Mouse (Mus musculus) splenic B cell, adult 2 months (primary cell): ENCODE data around the gene Cul9.
A peak's percentile ranks its signal among the peaks of the same experiment; 100 is the strongest.

Experiments
- DNase-seq: peaks from one replicate; pipeline ENCODE4 v3.0.0-alpha.2; 2011; ENCODE audit warnings: low read depth, low spot score
- H3K27me3 ChIP-seq: 2 replicates; pipeline ENCODE4 v1.6.1; 2012; ENCODE audit warnings: mild to moderate bottlenecking, low read length, moderate library complexity, mixed read lengths; ENCODE audit not compliant: control insufficient read depth, poor library complexity, insufficient read depth, severe bottlenecking
- H3K36me3 ChIP-seq: 2 replicates; pipeline ENCODE4 v1.6.1; 2012; ENCODE audit warnings: mild to moderate bottlenecking, low read length, moderate library complexity, mixed read lengths; ENCODE audit not compliant: control insufficient read depth, poor library complexity, insufficient read depth, severe bottlenecking

The Cul9 gene

DNA sequence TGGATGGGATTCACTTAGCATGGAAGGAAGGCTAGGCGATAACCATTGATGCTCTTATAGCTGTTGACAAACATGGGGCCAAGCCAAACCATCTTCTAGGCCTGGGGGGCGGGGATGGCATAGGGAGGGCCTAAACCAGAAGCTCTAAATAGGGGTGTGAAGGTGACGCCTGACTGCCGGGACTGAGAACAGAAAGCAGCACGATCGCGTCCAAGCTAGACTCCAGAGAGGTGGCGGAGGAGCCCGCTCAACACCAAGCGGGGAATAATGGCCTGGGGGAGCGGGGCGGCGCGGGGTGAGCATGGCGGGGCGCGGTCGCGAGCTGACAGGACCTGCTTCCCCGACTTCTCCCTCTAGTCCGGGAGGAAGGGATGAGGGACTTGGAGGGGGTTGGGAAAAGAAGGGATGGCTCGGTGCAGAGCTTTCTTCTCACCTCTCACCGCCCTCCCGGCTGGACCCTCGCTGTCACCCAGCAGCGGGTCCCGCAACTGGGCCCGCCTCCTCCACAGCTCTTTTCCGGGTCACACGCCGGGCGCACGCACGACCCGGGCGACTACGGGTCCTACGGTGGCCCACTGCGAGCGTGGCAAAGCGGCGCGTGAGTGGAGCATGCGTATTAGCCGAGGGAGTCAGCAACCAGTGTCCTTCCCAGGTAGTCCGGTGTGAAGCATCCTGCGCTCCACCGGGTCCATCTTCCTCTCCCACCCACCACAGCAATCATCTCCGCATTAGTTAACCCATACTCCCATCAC is at the start of gene Cul9:
Cul9 (minus strand) TSS at position 576 of the 752 bp plus-strand sequence.
- peak; percentile 56 for DNase-seq
- H3K27me3 ChIP-seq, result no peaks in the 10 kb centered on the region
- no peaks in the 10 kb centered on the region; the same call in 1 of the 2 replicates for H3K36me3 ChIP-seq

DNA sequence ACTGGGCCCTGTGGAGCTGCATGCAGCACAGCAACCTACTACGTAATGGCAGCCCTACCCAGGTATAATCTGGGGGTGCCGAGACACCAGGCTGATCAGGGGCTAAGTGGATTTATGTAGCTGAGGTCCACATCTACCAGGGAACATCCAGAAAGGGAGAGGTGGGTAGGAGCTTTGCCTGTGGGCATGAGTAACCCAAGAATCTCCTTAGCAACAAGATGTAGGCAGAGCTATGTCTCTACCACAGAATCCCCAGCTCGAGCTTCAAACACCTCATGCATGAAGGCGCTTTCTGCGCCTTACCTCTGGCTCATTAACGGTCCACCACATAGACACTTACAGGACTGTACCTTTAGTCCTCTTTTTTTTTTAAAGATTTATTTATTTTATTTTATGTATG is 49.1 kb upstream of the Cul9 start:
- no peak for DNase-seq
- Histone ChIP-seq H3K36me3 (no peaks in the 10 kb centered on the region), H3K27me3 (no peaks in the 10 kb centered on the region)

DNA sequence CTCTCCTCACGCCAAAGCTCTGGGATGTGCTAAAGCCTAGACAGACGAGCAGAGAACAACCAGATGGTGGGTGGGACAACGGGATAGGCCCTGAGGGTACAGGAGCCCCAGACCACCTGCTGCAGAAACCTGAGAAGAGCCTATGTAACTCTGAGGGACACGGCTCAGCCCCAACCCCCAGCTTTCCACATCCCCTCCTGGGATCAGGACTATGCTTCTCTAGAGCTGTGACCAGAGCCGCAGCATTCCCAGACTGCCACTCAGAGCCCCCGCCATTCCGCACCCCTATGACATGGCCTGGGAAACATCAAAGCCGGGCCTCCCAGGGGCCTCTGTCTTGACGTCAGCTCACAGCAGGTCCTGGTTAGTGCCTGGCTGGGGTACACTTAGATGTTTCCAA is 48.4 kb upstream of the Cul9 start:
- Histone ChIP-seq H3K27me3 (no peaks in the 10 kb centered on the region), H3K36me3 (no peaks in the 10 kb centered on the region)
- DNase-seq, result no peak

DNA sequence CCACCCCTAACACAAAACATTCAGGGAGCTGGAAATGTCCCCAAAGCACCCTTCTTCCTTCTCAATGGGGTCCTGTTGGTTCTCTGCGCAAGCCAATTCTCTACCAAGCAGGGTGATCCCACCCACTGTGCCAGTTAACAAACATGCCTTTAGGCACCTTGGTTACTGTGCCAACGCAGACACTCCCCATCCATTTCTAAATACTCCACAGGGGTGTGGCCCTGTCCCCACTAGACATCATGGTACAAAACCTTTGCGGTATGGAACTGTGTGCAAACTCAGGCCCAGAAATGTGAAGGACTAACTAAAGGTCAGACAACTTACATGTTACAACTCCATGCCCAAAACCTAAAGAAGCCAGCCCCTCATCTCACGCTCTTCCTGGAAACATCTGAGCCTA is 46.9 kb upstream of the Cul9 start:
- no peaks in the 10 kb centered on the region for H3K36me3 ChIP-seq
- H3K27me3 ChIP-seq, result no peaks in the 10 kb centered on the region
- no peak for DNase-seq

DNA sequence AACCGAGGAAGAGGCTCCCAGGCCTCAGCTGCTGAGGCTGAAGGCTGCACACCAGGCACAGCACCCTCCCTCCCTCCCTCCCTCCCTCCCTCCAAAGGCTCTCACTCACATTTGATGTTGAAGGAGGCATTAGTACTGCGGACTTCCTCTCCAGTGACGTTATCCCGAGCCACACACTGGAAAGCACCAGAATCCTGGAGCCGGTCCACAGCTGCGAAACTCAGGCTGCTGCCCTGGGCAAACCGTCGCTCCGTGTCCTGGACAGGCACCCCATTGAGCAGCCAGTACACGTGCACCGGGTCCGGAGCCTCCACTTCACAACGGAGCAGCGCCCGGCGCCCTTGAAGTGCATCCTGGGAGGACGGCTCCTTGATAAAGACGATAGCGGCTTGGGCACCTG is 45.2 kb upstream of the Cul9 start:
- Histone ChIP-seq H3K27me3 (no peaks in the 10 kb centered on the region), H3K36me3 (no peaks in the 10 kb centered on the region)
- DNase-seq, result no peak

DNA sequence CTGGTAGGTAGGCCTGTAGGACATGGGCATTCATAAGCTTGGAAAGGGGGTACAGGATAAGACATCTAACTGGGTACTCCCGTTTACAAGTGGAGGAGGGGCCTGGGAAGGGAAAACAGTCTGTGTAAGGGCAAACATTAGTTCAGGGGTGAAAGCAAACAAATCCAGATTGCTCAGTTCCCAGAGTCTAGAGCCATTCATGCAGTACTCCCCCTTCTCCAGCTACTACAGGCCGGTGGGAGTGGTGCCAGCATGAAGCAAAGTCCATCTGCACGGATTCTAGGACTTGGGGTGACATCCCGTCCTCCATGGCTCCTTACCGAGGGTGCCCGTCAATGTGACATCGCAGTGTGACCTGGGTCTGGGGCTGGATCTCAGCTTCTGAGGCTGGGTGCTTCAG is 44.3 kb upstream of the Cul9 start:
- Histone ChIP-seq H3K27me3 (no peaks in the 10 kb centered on the region), H3K36me3 (no peaks in the 10 kb centered on the region)
- no peak for DNase-seq

DNA sequence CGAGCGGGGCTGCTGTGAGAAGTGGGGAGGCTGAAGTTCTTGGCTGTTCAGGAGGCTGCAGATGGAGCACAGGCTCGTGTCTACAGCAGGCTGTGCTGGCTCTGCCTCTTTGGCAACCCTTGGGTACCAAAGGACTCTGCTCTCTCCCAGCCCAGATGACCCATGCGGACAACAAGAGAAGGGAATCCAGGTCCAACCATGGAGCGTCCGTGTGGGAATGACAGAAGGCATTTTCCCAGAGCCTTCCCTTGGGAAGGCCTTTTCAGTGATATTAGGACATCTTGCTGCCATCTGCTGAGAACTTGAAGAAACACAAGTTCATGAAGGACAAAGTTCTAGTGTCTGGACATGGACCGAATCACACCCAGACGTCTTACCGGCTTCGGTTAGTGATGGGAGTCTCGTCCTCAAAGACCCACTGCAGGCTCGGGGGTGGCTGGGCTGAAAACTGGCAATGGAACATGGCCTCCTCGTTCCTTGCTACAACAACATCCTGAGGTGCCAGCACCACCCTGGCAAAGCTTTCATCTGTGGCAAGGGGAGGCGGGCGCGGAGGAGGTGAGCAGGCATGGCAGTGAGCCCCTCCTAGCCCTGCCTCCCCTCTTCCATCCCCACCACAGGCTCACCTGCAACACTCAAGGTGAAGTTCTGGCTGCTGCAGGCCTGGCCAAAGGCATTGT is 43.6 kb upstream of the Cul9 start:
- DNase-seq, result no peak
- no peaks in the 10 kb centered on the region for H3K27me3 ChIP-seq
- H3K36me3 ChIP-seq, result no peaks in the 10 kb centered on the region

DNA sequence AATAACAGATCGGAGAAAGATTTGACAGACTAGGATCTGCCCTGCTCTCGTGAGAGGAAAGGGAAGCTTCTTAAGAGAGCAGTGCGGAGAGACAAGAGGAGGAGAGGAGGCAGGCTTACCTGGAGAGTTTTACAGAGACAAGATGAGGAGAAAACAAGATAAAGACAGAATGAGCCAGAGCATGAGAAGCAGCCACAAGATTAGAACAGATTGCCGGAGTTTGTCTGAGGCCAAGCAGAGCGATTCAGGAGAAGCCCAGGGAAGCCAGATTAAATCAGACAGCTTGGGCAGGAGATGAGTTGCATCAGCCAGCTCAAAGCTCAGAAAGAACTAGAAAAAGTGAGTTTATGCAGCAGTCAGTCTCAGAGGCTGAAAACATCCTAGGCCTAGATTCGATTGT is 42.7 kb upstream of the Cul9 start:
- DNase-seq, result no peak
- Histone ChIP-seq H3K27me3 (no peaks in the 10 kb centered on the region), H3K36me3 (no peaks in the 10 kb centered on the region)

DNA sequence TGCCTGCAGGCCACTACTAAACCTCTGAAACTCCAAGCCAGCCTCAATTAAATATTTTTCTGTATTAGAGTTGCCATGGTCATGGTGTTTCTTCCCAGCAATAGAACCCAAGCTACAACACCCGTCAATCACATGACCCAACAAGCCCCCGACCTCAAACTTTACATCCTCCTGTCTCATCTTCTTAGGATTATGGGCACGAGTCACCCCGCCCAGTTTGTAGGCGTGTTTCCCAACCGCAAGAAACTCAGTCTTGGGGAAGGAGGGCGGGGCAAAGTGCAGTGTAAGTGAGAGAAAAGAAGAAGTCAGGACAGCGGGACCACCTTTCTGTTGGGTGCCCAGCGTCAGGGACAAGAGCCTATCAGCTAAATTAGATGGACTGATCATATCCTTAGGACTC is 42.0 kb upstream of the Cul9 start:
- DNase-seq, result peak; percentile 6
- H3K27me3 ChIP-seq, result no peaks in the 10 kb centered on the region
- H3K36me3 ChIP-seq, result no peaks in the 10 kb centered on the region

DNA sequence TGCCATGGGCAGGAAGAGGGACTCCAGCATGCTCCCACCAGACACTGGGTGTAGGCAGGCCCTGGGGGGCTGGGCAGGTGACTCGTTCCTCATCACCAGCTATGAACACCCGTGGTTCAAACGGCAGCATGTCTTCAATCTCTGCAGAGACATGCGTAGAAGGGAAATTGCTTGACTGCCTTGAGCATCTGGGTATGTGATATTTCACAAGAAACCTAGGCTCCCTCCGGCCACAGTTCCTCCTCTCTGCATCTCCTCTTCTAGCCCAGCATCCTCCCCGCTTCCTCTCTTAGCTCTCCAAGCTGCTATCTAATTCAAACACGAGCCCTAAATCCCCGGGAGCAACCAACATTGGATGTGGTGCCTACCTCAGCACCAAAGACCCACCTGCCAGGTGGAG is 40.1 kb upstream of the Cul9 start:
- Histone ChIP-seq H3K27me3 (no peaks in the 10 kb centered on the region), H3K36me3 (no peaks in the 10 kb centered on the region)
- no peak for DNase-seq

DNA sequence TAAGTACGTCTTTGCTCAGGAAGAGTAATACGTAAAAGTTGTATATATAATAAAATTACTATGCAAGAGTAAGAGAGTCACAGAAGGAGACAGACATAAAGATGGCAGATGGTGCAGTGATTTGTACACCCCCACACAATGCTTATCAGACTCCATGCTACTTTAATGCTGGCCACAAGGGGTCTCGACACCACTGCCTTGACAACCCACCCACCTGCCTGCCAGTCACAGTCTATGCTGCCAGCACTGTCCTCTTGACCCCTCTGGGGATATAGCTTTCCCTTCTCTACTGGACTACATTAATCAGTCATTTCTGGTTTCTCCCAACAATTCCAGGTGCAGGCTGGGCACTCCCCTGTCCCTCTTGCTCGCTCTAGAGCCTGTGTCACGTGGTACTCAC is 32.5 kb upstream of the Cul9 start:
- no peak for DNase-seq
- no peaks in the 10 kb centered on the region for H3K27me3 ChIP-seq
- H3K36me3 ChIP-seq, result no peaks in the 10 kb centered on the region

DNA sequence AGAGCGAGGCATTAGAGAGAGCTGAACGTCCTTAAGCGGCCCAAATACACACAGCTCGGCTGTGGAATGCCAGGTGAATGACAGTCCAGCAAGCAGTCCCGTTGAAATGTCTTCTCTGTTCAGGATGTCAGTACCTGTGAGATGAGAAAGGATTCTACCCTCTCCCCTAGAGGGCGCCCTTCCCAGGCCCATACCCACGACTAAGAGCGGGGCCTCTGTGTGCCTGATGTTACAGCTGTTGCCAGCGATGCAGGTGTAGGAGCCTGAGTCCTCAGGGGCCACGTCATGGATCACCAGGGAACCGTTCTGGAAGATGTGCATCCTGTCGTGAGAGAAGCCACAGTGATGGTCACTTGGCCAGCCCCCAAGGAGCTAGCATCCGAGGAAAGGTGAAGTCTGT is 29.9 kb upstream of the Cul9 start:
- DNase-seq, result peak; percentile 42

DNA sequence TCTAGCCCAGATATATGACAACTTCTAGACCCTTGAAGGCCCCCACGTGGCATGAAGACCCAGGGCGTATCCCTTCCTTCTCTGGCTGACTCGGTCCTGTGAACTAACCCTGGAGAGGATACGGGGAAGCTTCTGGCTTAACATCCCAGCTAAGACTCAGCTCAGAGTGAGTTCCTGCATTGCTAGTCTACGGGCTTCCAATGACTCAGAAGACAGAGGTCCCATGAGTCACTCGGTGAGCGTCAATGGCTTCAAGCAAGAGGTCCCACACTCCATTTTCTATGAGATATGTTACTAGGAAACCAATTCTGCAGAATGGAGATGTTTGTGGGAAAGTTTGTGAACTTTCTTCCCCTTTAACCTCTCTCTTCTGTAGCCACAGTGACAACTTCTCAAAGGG is 28.3 kb upstream of the Cul9 start:
- DNase-seq, result no peak
- Histone ChIP-seq H3K36me3 (no peaks in the 10 kb centered on the region), H3K27me3 (no peaks in the 10 kb centered on the region)

More for the DNA sequence above, 29.9 kb upstream of the Cul9 start:
- Histone ChIP-seq H3K36me3 (no peaks in the 10 kb centered on the region), H3K27me3 (no peaks in the 10 kb centered on the region)

DNA sequence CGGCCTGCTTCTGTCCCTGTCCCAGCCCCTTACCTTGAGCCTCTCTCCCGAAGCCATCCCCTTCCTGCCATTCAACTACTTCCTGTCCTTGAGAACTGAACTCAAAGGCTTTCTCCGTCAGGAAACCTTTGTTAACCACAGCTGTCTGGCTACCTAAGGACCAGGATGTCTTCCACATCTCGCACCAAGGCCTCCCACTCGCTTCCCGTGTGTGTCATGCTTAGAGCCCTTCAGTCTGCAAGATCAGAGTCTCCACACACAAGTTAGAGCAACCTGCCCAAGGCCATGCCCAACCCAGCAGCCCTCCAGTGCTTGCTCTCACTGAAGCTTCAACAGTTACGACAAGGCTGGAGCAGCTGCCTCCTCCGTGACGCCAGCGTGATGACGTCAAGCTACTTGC is 24.8 kb upstream of the Cul9 start:
- DNase-seq, result no peak
- no peaks in the 10 kb centered on the region for H3K27me3 ChIP-seq
- no peaks in the 10 kb centered on the region for H3K36me3 ChIP-seq

DNA sequence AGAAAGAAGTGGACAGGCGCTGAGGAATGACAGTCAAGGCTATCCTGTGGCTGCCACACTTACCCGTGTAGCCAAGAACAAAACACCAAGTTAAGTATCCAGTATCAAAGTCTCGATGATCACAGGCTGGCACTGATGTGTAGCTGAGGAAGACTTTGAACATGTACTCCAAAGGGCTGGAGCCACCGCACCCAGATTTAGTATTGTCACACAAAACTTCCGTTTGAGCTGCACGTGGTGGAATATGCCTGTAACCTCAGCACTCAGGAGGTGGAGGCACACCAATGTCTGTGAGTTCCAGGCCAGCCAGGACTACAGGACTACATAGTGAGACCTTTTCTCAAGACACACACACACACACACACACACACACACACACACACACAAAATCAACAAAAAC is 13.0 kb upstream of the Cul9 start:
- no peak for DNase-seq
- Histone ChIP-seq H3K36me3 (no peaks in the 10 kb centered on the region), H3K27me3 (no peaks in the 10 kb centered on the region)

DNA sequence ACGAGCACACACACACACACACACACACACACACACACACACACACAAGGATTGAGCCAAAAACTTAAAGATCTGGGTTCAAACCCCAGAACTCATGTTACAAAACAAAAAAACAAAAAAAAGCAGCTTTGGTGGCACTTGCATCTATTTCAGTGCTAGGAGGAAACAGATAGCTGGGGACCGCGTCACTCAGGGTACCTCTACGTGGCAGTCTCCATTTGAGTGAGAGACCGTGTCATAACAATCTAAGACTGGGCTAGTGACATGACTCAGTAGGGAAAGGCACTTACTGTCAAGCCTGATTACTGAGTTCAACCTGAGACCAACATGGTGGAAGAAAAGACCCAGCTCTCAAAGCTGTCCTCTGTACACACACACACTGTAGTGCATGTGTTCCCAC is 12.0 kb upstream of the Cul9 start:
- no peak for DNase-seq
- Histone ChIP-seq H3K36me3 (no peaks in the 10 kb centered on the region), H3K27me3 (no peaks in the 10 kb centered on the region)
